Mouse (Mus musculus) left cerebral cortex, postnatal 36 days (tissue): ENCODE measurements around the gene Lpp. TPM values are rescaled to one million over a fixed set of nuclear protein-coding genes. Genes with fewer than 3 reads are reported as not detected.

ENCODE experiments used
- DNase-seq, 2 experiments: peaks; one replicate each; pipeline ENCODE4 v3.0.0; 2021 to 2022; ENCODE audit warnings: low spot score in 2 of 2, mixed read lengths in 1 of 2
- intact Hi-C: fragments of 180-260 bp; cut with DNase I; formaldehyde crosslinking; loops from one replicate; pipeline ENCODE4 v1.15.1; 2025
- total RNA-seq, 2 experiments: library from RNA; stranded (reverse); gene quantifications; 2 replicates each; pipeline ENCODE4 v1.2.3; 2021

The Lpp gene
- total RNA-seq, 2 experiments from 2014 or later, result 4.4 to 7.8 TPM

DNA sequence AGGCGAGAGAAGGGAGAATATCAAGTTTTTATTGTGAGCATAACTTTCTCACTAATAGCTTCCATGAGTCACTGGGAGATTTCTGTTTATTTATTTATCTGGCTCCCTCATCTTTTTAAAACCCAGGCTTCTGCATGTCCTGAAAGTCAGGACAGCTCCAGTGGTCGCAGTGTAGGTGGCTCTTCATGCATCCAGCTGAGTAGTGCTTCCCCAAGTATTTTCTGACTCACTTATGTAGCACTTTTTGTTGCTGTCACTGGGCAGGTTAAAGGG lies 98.1 kb downstream of the Lpp start:
- intact Hi-C loops, result no loop called here
- no peak for DNase-seq

DNA sequence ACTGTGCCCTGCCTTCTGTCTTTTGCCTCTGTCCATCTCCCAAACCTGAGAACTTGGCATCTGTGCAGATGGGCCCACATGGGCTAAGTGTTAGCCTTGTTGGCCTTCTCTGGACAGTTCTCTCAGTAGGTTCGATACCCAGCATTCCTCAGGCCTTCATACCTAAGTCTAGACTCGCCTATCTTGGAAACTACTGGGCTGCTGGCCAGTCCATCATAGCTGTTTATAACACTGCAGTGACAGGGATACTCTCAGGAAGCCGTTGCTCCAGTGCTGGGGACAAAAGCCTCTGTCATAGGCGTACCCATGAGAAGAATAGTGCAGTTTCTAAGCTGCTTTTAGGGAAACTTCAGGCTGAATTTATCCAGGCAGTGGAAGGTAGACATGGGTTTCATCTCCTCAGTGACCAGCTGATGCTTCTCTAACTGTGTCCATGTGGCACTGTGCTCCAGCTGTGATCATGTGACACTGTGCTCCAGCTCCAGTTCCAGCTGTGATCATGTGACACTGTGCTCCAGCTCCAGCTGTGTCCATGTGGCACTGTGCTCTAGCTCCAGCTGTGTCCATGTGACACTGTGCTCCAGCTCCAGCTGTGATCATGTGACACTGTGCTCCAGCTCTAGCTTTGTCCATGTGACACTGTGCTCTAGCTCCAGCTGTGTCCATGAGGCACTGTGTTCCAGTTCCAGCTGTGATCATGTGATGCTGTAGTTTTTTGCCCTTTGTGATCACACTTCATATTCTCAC lies 99.1 kb downstream of the Lpp start:
- intact Hi-C loops, result no loop called here
- DNase-seq, result no peak

DNA sequence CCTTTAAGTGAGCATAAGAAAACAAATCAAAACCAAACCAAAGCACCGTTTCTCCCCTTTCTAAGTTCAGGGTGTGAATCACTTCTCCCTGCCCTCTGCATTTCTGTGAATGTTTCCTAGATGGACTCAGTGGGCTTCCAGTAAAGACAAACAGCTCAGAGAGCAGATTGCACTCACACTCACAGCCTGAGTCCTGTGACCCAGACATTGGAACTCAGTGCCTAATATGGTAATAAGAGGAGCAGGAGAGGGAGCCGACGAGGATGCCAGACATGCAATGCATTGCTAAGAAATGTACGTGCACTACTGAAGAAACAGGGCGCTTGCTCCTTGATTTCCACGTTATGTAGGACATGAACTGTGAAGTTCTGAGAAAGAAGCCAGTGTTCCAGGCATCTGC lies 101.2 kb downstream of the Lpp start:
- no peak for DNase-seq
- intact Hi-C loops, result no loop called here

DNA sequence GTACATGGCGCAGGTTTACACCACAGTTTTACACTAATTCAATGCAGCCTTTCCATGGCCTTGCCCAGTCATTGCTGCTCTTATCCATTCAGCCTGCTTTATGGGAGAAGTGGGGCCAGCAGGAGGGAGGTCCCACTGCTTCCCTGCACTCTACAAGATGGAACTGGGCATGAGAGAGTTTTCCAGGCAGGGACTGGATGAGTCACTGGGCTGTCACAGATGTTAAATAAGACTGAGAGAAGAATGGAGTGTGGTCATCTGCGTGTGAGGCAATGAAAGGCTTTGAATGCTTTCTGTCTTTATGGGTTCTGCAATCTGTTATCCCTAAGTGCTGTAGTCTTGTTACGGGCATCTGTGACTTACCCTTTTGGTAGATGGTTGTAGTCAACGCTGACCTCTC lies 102.2 kb downstream of the Lpp start:
- intact Hi-C loops, result no loop called here
- no peak for DNase-seq

DNA sequence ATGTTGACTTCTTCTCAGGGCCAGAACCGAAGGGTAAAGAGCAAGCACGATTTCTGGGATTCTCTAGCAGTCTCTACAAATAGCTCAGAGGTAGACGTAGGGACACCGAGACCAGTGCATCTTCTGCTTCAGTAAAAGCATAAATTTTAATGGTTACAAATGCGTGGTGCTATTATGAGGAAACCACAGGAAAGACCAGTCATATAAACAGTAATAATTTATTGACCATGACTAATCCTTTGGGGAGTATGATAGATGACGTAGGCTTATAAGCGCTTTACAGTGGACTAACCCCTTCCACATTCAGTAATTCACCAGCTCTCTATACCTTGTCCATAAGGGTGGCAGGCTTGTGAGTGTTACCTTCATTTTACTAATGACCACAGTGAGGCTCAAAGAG lies 103.3 kb downstream of the Lpp start:
- no peak for DNase-seq
- intact Hi-C loops, result no loop called here

DNA sequence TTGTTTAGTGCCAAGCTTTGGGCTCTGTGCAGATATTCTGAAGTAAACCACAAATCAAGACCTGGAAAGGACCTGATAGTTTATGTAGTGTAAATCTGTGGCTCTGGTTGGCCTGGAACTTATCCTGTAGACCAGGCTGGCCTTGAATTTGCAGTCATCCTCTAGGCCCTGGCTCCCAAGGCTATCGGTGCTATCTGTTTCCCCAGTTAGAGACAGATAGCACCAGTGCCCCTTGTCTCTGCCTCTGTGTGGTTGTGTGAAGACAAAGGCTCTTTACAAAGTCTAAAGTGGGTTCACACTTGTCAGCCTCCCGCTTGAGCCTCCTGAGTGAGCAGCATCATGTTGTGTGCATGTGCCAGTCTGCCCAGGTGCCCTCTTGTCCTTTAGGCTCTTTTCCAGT lies 104.1 kb downstream of the Lpp start:
- DNase-seq, result no peak
- intact Hi-C loops, result no loop called here

DNA sequence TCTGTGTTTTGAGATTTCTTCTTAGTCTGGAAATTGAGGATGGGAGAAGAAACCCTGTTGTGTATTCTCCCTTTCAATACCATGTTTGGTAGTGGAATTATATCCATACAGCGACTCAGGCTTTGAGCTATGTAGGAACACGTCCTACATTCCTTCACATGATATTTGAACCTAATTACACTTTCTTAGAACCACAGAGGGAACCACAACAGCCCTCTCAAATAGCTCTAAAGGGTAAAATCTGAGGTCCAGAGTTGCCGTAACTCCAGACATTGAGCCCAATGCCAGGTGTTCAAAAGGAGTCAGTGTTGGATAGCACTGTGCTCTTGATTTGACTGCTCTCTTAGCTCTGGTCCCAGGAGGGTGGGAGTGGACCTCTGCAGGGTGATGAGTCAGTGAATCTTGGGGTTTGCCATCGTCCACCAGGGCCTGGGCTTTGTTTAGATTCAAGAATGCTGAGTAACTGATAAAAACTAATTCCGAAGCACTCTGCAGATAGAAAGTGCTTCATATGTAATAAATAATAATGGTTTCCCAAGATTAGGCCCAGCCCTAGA lies 104.9 kb downstream of the Lpp start:
- DNase-seq, result no peak
- intact Hi-C loops, result no loop called here

DNA sequence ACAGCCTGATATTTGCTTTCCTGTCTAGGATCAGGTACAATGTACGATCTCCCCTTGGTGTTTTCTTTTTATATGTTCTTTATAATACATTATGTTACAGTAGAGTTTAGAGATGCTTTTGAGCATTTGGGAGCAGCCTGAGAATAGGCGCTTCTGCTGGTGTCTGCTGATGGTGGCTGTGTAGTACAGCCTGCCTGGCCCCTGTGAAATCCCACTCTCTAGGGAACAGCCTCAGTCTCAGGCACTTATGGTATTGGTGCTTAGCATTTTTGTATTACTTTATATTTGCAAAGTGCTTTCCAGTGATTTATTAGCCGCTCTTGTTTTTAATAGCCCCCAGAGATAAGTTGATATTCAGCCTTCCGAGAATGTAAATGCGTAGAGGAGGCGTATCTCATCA lies 107.9 kb downstream of the Lpp start:
- intact Hi-C loops, result no loop called here
- DNase-seq, result no peak

DNA sequence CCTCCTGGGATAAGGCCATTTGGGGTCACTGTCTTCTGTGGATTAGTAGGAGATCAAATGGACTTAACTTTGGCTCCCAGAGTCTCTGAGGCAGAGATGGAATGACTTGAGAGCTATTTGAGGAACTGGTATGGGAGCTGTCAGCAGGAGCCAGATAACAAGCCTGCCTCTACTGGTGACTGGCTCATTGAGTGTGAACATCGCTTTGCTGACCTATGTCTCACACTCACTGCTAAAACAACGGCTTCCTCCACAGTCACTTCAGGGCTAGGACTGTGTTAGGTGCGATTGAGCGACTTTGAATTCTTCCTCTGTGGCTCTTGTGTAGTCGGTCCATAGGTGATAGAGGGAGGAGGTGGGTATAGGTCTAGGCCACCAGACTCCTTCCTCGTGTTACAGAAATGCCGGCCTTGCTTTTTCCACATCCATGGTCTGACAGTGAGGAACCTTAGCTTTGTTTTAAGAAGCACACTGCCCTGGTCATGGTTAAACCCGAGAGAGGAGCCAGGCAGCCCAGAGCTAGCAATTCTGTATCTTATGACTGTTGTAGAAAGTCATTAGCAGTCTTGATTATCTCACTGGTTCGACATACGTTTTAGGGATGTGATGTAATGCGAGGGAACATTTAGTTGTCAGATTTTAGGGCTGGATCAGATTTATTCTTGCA lies 108.5 kb downstream of the Lpp start:
- DNase-seq, result no peak
- intact Hi-C loops, result no loop called here

DNA sequence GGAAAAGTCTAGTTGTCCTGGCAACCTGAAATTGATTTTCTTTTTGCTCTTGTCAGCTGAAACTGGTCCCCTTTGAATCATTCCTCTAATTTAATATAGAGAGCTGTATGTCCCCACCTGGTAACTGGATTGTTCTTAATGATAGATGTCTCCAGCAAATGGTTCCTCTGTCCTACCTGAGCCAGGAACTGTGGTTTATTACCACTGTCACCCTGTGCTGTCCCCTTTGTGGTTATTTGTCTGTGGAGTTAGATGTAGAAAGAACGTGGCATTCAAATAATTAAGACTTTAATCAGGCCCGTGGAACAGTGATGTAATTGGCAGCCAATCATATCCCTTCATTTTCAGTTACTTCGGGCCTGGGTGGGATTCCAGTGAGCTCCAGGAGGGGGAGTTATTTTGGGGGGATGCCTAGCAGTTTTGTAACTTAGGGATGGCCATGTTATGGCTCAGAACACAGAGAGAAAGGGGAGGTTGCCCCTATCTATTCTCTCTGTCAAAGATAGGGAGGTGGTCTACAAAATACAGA lies 109.1 kb downstream of the Lpp start:
- no peak for DNase-seq
- intact Hi-C loops, result no loop called here

DNA sequence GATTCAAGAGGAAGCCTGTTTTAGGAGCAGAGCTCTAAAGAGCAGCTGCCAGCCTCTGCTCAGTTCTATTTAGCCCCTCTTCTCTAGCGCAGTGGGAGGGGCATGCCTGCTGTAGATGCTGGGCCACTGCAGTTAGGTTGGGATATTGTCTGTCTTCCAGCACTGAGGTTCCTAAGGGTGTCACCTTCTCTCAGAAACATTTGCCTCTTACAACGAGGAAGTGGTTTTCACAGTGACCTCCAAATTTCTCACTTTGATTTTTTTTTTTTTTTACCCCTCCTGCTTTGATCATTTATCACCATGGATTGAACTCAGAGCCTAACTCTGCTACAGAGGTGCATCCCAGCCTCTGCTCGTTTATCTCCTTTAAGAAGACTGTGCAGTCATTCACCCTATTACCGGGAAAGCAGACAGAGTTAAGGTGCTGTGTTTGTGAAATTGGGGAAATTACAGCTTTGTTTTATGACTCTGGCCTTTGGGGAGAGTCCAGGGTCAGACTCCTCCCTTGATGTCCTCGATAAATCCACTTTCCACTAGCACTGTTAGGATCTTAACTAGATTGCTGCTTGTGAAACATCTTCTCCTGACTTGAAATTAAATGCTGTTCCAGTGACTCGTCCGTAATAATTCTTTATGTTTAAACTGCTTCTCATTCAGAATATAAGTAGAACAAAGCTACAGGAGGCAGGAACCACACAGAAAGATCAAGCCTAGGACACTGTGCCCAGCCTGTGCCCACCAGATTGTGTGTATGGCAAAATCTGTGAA lies 111.7 kb downstream of the Lpp start:
- intact Hi-C loops, result no loop called here
- DNase-seq, result no peak

DNA sequence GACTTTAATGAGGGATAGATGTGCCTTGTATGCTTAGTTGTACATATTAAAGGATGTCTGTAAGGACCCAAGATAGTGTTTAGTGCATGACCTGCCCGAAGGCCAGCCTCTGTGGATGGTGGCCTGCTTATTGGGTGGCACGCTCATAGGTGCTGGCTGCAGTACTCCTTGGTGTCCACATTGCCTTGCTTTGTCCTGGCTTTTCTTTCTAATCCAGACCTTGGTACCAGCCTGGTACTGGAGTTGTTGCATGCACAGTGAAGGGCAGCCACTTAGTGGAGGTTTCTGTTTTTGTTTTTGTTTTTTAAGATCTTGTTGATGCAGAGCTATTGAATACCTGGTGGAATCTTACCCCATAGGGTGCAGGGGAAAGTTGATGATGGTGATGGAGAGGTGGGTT lies 112.9 kb downstream of the Lpp start:
- intact Hi-C loops, result no loop called here

DNA sequence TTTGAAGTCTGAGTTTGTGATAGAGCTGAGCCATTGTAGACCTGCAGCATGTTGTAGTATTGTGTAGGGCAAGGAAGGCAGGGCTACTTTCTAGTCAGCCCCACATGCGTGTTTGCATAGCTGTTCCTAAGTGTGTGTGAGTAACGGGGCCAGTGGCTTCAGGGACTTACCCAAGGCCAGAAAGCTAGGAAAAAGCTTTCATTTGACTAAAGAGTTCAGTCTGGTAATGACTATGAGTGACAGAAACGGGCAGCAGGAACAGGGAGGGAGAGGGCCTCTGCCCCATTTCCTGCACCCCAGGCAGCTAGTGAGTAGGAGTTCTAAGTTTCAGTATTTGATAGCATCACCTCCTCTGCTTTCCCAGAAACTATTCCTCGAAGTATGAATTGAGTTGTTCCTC lies 113.4 kb downstream of the Lpp start:
- DNase-seq, result no peak
- intact Hi-C loops, result no loop called here

More for the DNA sequence above, 112.9 kb downstream of the Lpp start:
- DNase-seq, result no peak

DNA sequence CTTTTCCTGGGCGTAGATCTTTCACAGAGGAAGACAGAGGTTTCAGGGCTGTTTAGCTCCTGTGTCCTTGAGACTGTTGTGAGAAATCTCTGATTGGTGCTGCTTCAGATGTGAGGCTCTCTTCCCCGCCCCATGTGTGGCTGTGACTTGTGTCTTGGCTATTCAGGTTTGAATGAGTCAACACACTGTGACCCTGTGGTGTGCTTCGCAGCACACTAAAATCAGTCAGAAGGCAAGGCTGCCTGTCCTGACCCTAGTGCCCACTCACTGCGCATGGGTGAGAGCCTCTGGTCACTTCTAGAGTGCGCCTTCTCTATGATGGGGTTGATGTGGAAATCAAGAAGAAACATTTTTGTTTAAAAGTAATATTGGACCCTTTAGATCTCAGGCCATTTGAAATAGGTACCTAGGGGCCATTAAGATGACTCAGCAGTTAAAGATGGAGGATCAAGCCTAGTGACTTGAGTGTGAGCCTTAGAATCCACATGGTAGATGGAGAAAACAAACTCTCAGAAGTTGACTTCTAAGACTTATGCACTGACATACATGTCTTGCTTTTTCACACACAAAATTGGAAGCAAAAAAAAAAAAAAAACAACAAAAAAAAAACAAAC lies 114.7 kb downstream of the Lpp start:
- DNase-seq, result no peak
- intact Hi-C loops, result no loop called here

DNA sequence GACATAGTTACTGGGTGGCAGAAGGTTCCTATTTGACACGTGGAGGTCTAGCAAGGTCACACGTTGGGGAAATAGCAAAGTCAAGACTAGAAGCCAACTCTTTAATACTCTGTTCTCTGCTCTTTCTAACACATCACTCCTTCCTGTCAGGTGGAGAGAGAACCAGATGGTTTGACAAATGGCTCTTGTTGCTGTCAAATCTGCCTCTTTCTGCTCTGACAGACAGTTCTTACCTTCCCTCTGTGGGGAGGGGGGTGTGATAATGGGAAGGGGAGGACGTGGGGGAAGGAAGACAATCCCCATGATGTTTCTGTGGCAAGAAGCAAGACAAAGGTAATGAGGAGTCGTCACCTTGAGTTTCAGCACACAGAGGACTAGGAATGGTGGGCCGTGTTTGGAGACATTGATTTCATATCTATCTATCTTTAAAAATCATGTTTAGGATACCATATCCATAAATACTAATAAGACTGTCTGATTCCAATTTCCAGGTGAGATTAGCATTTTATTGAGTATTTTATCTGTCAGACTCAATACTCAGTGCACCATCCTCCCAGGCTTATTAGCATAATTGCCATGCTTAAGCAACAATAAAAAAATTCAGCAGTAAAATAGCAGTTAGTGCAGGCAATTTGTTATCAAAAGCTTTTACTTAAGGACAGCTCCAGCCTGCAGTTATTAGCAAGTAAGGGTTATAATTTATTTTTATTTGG lies 115.9 kb downstream of the Lpp start:
- intact Hi-C loops, result no loop called here
- DNase-seq, result no peak

DNA sequence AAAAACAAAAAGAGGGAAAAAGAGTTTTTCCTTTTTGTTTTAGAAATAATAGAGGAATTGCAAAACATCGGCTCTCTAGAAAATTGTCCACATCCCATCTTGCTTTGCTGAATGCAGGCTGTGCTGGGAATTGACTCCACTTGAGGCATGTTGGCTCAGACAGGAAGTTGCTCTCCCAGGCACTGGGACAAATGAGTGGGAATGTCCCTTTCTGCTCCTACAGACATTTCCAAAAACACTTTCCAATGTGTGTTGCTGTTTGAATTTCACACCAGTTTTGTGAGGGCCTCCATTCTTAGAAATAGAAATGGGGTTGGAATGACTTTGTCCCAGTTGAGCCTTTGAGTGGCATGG lies 116.5 kb downstream of the Lpp start:
- DNase-seq, result no peak
- intact Hi-C loops, result no loop called here

DNA sequence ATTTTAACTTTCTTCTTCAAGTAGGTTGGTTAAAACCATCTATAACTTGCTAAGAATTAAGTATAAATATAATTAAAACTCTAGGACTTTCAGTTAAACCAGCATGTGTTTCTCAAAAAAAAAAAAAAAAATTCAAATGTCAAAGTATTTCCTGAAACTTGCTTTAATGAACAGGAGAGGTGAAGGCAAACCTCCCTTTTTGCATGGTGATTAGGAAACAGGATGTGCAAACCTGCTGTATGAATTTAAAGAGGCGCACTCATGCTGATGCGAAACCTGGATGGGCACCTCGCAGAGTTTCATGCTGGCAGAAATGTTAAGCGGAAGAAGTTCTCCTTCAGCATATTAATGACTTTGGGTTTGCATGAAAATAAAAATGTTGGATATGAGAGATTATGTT lies 119.9 kb downstream of the Lpp start:
- no peak for DNase-seq
- intact Hi-C loops, result no loop called here

DNA sequence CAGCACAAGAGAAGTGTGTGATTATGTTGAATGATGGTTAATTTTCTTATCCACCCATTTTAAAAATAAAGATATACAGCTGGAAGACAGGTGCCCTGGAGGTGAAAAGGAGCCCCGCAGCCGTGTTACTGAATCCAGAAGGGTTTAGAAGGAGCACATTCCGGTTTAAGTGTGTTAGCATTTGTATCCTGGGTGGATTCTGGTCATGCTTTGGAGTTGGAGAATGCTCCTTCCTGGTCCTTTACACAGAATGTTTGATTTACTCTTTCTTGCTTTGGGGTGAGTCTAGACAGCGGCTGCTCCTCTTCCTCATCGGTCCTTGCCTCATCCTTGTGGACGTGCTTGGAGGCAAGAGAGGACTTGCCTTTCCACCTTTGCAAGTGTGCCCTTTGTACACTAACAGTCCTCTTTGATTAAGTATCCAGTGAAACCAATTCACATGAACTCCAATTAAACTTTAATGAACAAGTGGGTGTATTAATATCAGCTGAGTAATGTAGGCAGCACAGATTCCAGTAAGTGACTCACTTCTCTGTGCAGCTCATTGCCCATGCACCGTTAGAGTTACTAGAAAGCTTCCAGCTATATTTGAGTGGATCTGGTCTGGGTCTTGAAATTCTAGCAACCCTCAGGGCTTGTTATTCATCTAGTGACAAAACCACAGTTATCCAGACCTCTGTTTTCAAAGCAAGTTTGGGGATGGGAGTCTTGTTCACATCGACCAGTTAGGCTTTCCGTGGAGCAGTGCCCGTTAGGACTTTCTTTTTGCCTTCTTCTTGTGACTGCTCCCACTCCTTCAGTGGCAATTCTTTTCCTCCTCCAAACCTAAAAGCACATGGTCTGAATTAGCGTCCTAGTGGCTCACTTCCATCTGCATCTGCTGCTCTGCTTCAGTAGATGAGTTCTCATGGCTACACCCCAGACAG lies 121.8 kb downstream of the Lpp start:
- intact Hi-C loops, result no loop called here
- no peak for DNase-seq

DNA sequence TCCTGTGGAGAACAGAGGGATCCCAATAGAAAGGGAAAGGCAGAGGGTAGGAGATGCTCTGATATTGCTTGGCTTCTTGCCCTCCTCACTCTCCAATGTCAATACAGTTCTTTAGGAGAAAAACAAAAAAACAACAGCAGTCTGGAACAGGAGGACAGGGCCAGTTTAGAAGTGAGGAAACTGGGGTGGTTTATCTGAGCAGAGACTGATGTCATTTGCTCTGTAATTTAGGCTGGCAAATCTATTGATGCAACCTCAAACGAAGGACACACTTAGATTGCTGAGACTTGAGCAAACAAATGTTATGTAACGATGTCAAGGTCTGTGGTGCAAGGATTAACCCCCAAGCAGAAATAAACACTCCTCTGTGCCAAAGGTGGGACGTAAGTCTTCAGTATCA lies 123.7 kb downstream of the Lpp start:
- DNase-seq, result no peak
- intact Hi-C loops, result no loop called here
